Mouse (Mus musculus): ENCODE data around the gene Tefm. TPM values are rescaled to one million over a fixed set of nuclear protein-coding genes. Genes with fewer than 3 reads are reported as not detected.

Tefm gene
- polyA plus RNA-seq, 1 experiment = 37.3 TPM

DNA sequence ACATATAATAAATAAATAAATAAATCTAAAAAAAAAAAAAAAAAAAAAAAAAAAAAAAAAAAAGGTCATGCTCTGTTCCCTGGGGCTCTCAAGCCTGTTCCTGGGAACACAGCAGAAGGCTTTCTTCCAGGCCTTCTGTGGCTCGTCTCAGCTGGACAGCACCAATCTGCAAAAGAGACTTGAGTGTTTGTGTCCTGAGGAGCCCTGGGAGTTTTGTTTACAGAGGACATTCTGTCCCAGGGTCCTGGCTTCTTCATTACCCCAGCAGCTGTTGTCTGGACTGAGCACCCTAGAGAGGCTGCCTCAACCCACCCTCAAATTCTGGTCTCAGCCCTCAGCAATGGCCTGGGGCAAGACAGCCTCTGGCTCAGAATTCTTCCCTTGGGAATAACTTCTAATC, 6.3 kb upstream of the Tefm start:
- TF ChIP-seq CTCF (IDR thresholded peaks at IDR 0.05; ENCODE audit: low read depth, low read length) (no peak), EP300 (IDR thresholded peaks at IDR 0.05; ENCODE audit: insufficient read depth, low read depth, low read length) (no peak), POLR2A (IDR thresholded peaks at IDR 0.05; ENCODE audit: insufficient read depth, low read length) (no peak)

DNA sequence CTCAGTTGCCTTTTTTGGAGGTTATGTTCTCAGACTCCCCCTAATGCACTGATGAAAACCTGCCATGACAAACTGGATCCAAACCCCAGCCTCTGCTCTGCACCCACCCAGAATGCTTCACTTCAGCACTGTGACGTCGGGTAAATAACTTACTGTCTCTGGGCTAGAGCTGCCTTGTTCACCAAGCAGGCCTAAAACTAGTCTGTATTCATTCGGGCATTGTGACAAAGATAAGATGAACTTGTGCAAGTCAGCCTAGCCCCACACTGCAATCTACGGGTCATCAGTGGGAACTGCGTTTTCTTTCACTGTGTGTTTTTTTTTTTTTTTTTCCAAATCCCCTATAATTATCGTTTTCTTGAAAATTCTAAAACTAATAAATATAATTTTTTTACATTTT, 5.8 kb upstream of the Tefm start:
- no peaks in the 10 kb centered on the region for H3K27me3 ChIP-seq (ENCODE audit: control insufficient read depth, insufficient read depth, low read length, poor library complexity, severe bottlenecking)
- H3K9me3 ChIP-seq (replicated peaks; ENCODE audit: control insufficient read depth, insufficient read depth, low read length, poor library complexity, severe bottlenecking) = no peaks in the 10 kb centered on the region
- no peaks in the 10 kb centered on the region for H3K36me3 ChIP-seq (ENCODE audit: control insufficient read depth, insufficient read depth, low read length, poor library complexity, severe bottlenecking)
- H3K4me3 ChIP-seq (ENCODE audit: low read depth, low read length) = no peak overlapping the region
- H3K27ac ChIP-seq (ENCODE audit: insufficient read depth, low read length) = no peak overlapping the region
- no peaks in the 10 kb centered on the region for H3K4me1 ChIP-seq (ENCODE audit: control insufficient read depth, insufficient read depth, low read length)
- TF ChIP-seq CTCF (IDR thresholded peaks at IDR 0.05; ENCODE audit: low read depth, low read length) = no peak
- TF ChIP-seq EP300 (IDR thresholded peaks at IDR 0.05; ENCODE audit: insufficient read depth, low read depth, low read length) = no peak
- TF ChIP-seq POLR2A (IDR thresholded peaks at IDR 0.05; ENCODE audit: insufficient read depth, low read length) = no peak
- no peak overlapping the region for H3K9ac ChIP-seq (ENCODE audit: low read depth, poor library complexity, severe bottlenecking)

More for the DNA sequence above, 6.3 kb upstream of the Tefm start:
- Histone ChIP-seq H3K4me3 (ENCODE audit: low read depth, low read length) (no peak overlapping the region), H3K9ac (ENCODE audit: low read depth, poor library complexity, severe bottlenecking) (no peak overlapping the region), H3K27me3 (ENCODE audit: control insufficient read depth, insufficient read depth, low read length, poor library complexity, severe bottlenecking) (no peaks in the 10 kb centered on the region), H3K4me1 (ENCODE audit: control insufficient read depth, insufficient read depth, low read length) (no peaks in the 10 kb centered on the region), H3K27ac (ENCODE audit: insufficient read depth, low read length) (no peak overlapping the region), H3K36me3 (ENCODE audit: control insufficient read depth, insufficient read depth, low read length, poor library complexity, severe bottlenecking) (no peaks in the 10 kb centered on the region), H3K9me3 (replicated peaks; ENCODE audit: control insufficient read depth, insufficient read depth, low read length, poor library complexity, severe bottlenecking) (no peaks in the 10 kb centered on the region)

DNA sequence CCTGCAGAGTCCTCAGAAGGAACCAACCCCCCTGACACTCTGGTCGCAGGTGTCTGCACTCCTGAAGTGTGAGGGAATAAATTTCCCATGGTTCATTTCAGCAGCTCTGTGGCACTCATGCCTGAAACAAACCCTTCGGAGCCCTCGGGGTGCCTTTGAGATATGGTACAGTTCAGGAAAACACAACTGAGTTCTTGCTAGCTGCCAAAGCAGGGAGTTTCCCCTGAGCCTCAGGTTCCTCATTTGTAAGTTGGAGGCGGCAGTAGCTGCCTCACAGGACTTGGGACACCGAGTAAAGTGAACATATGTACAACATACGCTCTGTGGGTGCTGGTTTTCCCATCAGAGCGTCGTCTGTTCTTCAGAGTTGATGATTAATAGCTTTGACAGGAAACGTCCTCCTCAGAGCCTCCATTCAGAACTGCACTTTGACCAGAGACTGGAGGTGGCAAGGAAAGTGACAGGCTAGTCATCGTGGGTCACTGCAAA, 3.9 kb upstream of the Tefm start:
- no peak overlapping the region for H3K4me3 ChIP-seq (ENCODE audit: low read depth, low read length)
- H3K27ac ChIP-seq (ENCODE audit: insufficient read depth, low read length) = no peak overlapping the region
- H3K36me3 ChIP-seq (ENCODE audit: control insufficient read depth, insufficient read depth, low read length, poor library complexity, severe bottlenecking) = no peaks in the 10 kb centered on the region
- no peak overlapping the region for H3K9ac ChIP-seq (ENCODE audit: low read depth, poor library complexity, severe bottlenecking)
- no peaks in the 10 kb centered on the region for H3K4me1 ChIP-seq (ENCODE audit: control insufficient read depth, insufficient read depth, low read length)
- no peaks in the 10 kb centered on the region for H3K9me3 ChIP-seq (replicated peaks; ENCODE audit: control insufficient read depth, insufficient read depth, low read length, poor library complexity, severe bottlenecking)
- no peaks in the 10 kb centered on the region for H3K27me3 ChIP-seq (ENCODE audit: control insufficient read depth, insufficient read depth, low read length, poor library complexity, severe bottlenecking)
- no peak for TF ChIP-seq CTCF (IDR thresholded peaks at IDR 0.05; ENCODE audit: low read depth, low read length)

DNA sequence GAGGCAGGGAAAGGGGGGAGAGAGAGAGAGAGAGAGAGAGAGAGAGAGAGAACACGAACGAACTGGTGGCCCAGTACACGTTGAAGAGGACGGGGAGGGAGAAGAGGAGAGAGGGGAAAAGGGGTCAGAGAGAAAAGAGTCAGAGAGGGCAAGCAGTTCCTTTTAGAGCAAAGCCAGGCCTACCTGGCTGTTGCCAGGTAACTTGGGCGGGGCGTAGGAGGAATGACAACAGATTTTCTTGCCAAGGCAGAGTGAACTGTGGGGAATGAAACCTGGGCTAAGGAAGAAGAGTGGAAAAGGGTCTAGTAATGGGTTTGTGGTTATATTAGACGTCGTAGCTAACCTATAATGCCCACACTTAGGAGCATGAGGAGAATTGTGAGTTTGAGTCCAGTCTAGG, 897 bp upstream of the Tefm start:
- Histone ChIP-seq H3K4me1 (ENCODE audit: control insufficient read depth, insufficient read depth, low read length) (no peaks in the 10 kb centered on the region), H3K4me3 (ENCODE audit: low read depth, low read length) (peak overlapping the region; percentile 61), H3K27me3 (ENCODE audit: control insufficient read depth, insufficient read depth, low read length, poor library complexity, severe bottlenecking) (no peaks in the 10 kb centered on the region), H3K36me3 (ENCODE audit: control insufficient read depth, insufficient read depth, low read length, poor library complexity, severe bottlenecking) (peaks cover 13% of the 10 kb centered on the region), H3K27ac (ENCODE audit: insufficient read depth, low read length) (peak overlapping the region; percentile 47), H3K9me3 (replicated peaks; ENCODE audit: control insufficient read depth, insufficient read depth, low read length, poor library complexity, severe bottlenecking) (no peaks in the 10 kb centered on the region), H3K9ac (ENCODE audit: low read depth, poor library complexity, severe bottlenecking) (peak overlapping the region; percentile 79)
- TF ChIP-seq EP300 (IDR thresholded peaks at IDR 0.05; ENCODE audit: insufficient read depth, low read depth, low read length) (no peak), CTCF (IDR thresholded peaks at IDR 0.05; ENCODE audit: low read depth, low read length) (no peak)

DNA sequence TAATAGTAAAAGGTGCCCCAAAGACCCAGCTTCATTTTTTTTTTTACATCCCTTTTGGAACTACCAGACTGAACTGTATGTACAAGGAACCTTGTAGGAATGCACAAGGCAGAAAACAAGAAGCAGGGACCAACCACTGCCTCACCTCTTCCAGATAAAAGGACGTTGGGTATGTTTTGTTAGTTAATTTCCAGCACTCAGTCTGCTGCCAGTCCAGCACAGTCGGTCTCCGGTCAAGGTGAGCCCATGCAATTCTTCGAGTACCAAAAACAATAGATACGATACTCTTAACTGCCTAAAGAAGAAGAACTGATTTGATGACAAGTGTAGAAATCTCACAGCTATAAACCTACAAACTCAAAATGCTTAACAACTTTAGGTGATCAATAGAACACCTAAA, 4.2 kb downstream of the Tefm start:
- peaks cover 18% of the 10 kb centered on the region for H3K36me3 ChIP-seq (ENCODE audit: control insufficient read depth, insufficient read depth, low read length, poor library complexity, severe bottlenecking)
- H3K9ac ChIP-seq (ENCODE audit: low read depth, poor library complexity, severe bottlenecking) = peak overlapping the region; percentile 79; the same call in 1 of the 2 replicates
- no peaks in the 10 kb centered on the region for H3K27me3 ChIP-seq (ENCODE audit: control insufficient read depth, insufficient read depth, low read length, poor library complexity, severe bottlenecking)
- peak overlapping the region; percentile 94 for H3K27ac ChIP-seq (ENCODE audit: insufficient read depth, low read length)
- H3K9me3 ChIP-seq (replicated peaks; ENCODE audit: control insufficient read depth, insufficient read depth, low read length, poor library complexity, severe bottlenecking) = no peaks in the 10 kb centered on the region
- H3K4me3 ChIP-seq (ENCODE audit: low read depth, low read length) = peak overlapping the region; percentile 29; the same call in 1 of the 2 replicates
- TF ChIP-seq CTCF (IDR thresholded peaks at IDR 0.05; ENCODE audit: low read depth, low read length) = no peak
- TF ChIP-seq EP300 (IDR thresholded peaks at IDR 0.05; ENCODE audit: insufficient read depth, low read depth, low read length) = peak; percentile 90
- peaks cover 3% of the 10 kb centered on the region for H3K4me1 ChIP-seq (ENCODE audit: control insufficient read depth, insufficient read depth, low read length)

DNA sequence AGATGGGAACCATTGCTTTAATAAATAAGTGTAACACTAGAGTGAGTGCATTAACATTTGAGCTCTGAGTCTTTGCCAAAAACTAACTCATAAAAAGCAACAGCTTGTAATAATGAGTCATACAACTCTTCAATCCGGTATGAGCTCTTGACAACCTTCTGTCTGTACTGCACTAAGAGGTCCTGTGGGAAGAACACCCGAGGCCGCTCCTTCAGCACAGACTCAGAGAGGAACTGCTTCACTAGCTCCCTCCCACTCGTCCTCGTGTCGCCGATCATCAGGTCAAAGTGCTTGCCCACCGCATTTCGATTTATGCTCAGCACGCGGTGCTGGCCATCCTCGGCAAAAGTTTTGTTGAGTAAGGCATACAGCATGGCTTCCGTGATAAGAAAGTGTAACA, 5.2 kb downstream of the Tefm start:
- Histone ChIP-seq H3K9me3 (replicated peaks; ENCODE audit: control insufficient read depth, insufficient read depth, low read length, poor library complexity, severe bottlenecking) (no peaks in the 10 kb centered on the region), H3K4me3 (ENCODE audit: low read depth, low read length) (peak overlapping the region; percentile 13; the same call in 1 of the 2 replicates), H3K4me1 (ENCODE audit: control insufficient read depth, insufficient read depth, low read length) (peaks cover 5% of the 10 kb centered on the region), H3K36me3 (ENCODE audit: control insufficient read depth, insufficient read depth, low read length, poor library complexity, severe bottlenecking) (peaks cover 22% of the 10 kb centered on the region), H3K27me3 (ENCODE audit: control insufficient read depth, insufficient read depth, low read length, poor library complexity, severe bottlenecking) (no peaks in the 10 kb centered on the region), H3K9ac (ENCODE audit: low read depth, poor library complexity, severe bottlenecking) (no peak overlapping the region), H3K27ac (ENCODE audit: insufficient read depth, low read length) (peak overlapping the region; percentile 77)
- TF ChIP-seq EP300 (IDR thresholded peaks at IDR 0.05; ENCODE audit: insufficient read depth, low read depth, low read length) (0 out of 2 replicates have a peak, but pooled peaks have one; percentile 41), CTCF (IDR thresholded peaks at IDR 0.05; ENCODE audit: low read depth, low read length) (no peak), POLR2A (IDR thresholded peaks at IDR 0.05; ENCODE audit: insufficient read depth, low read length) (no peak)

Data from ES-Bruce4 (cell line).